Comparison of ENCODE assay signal across 21 mouse cellular contexts in the genomic region with DNA sequence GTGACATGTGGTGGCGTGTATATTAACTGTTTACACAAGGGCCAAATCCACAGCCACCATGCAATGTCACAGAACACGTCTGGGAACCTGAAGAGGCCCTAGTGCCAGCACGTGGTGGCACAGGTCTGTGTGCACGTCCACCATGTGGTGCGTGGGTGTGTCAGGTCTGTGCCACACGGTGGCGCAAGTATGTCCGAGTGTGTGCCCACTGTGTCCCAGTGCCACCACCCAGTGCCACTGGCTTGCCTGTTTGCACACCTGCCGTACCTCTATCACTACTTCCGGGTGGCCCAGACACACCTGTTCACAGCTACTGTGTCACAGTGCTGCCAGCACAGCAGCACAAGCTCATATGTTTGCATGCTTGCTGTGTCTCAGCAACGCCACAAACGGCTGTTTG. TPM values are rescaled to one million over a fixed set of nuclear protein-coding genes. Genes with fewer than 3 reads are reported as not detected.
DNase-seq lines count a peak whose midpoint lies in the region; ATAC-seq and TF ChIP-seq lines count a peak whose summit lies in the region.
"Had no signal": no experiment of that assay in that cellular context is flagged by ENCODE, and none has a peak within 500 bp of the region (broad histone marks: within the 10 kb centered on the region; RNA-seq: fewer than 3 reads in every experiment).

No protein-coding gene starts in this region.

- DNase-seq in cerebellum, adult 11-12 months, result peak; percentile 4
- DNase-seq in limb, embryonic 11.5 days (ENCODE audit: low spot score), result peak; percentile 18
- DNase-seq in limb, embryonic 10.5 days (ENCODE audit: low spot score), result no peak
- DNase-seq in testis, postnatal 10 days (ENCODE audit: low spot score), result peak; percentile 39
- DNase-seq in testis, postnatal 14 days (ENCODE audit: low spot score), result no peak
- DNase-seq in left cerebral cortex, postnatal 14 days (ENCODE audit: low spot score in 2 of 2), result no peak
- DNase-seq in hindbrain, postnatal 0 days (ENCODE audit: low spot score), result no peak
- DNase-seq: adrenal gland, adult 2 months; cerebellum, adult 8-10 months; gastrocnemius, postnatal 10 days; heart, postnatal 36 days; layer of hippocampus, adult 9-11 months; thymus, adult 18-20 months; thymus, postnatal 36 days had no signal

- H3K9me3 ChIP-seq in limb, embryonic 11.5 days (ENCODE audit: control insufficient read depth, low read length), result no peaks in the 10 kb centered on the region
- no peaks in the 10 kb centered on the region for H3K9me3 ChIP-seq in limb, embryonic 10.5 days (replicated peaks)
- H3K9me3 ChIP-seq in hindbrain, postnatal 0 days (ENCODE audit: low read length), result no peaks in the 10 kb centered on the region
- H3K9me3 ChIP-seq: embryonic facial prominence, embryonic 10.5 days; embryonic facial prominence, embryonic 15.5 days; heart, embryonic 15.5 days; hindbrain, embryonic 12.5 days; limb, embryonic 13.5 days; liver, embryonic 15.5 days had no signal

- H3K36me3 ChIP-seq in limb, embryonic 11.5 days (ENCODE audit: control insufficient read depth, insufficient read depth, low read length), result no peaks in the 10 kb centered on the region
- no peaks in the 10 kb centered on the region for H3K36me3 ChIP-seq in limb, embryonic 10.5 days
- H3K36me3 ChIP-seq in hindbrain, postnatal 0 days (ENCODE audit: insufficient read depth, low read length), result no peaks in the 10 kb centered on the region
- H3K36me3 ChIP-seq: embryonic facial prominence, embryonic 10.5 days; embryonic facial prominence, embryonic 15.5 days; heart, embryonic 15.5 days; hindbrain, embryonic 12.5 days; limb, embryonic 13.5 days; liver, embryonic 15.5 days had no signal

- no peaks in the 10 kb centered on the region for H3K4me1 ChIP-seq in limb, embryonic 11.5 days (ENCODE audit: control insufficient read depth, insufficient read depth, low read length)
- no peaks in the 10 kb centered on the region for H3K4me1 ChIP-seq in limb, embryonic 10.5 days
- H3K4me1 ChIP-seq in hindbrain, postnatal 0 days (ENCODE audit: insufficient read depth, low read length), result no peaks in the 10 kb centered on the region
- H3K4me1 ChIP-seq: embryonic facial prominence, embryonic 10.5 days; embryonic facial prominence, embryonic 15.5 days; heart, embryonic 15.5 days; hindbrain, embryonic 12.5 days; limb, embryonic 13.5 days; liver, embryonic 15.5 days had no signal

- WGBS in limb, embryonic 11.5 days, result 81% methylated on average over 12 of the region's 12 CpGs
- WGBS in limb, embryonic 10.5 days, result 88% methylated on average over 12 of the region's 12 CpGs
- 86% methylated on average over 12 of the region's 12 CpGs for WGBS in hindbrain, postnatal 0 days

- no peak overlapping the region for H3K4me2 ChIP-seq in limb, embryonic 11.5 days (ENCODE audit: low read depth, severe bottlenecking)
- H3K4me2 ChIP-seq in hindbrain, postnatal 0 days (ENCODE audit: low read depth, low read length), result no peak overlapping the region
- H3K4me2 ChIP-seq: embryonic facial prominence, embryonic 15.5 days; heart, embryonic 15.5 days; hindbrain, embryonic 12.5 days; limb, embryonic 13.5 days; liver, embryonic 15.5 days had no signal

- H3K9ac ChIP-seq in limb, embryonic 11.5 days (ENCODE audit: low read length), result no peak overlapping the region
- no peak overlapping the region for H3K9ac ChIP-seq in hindbrain, postnatal 0 days (replicated peaks; ENCODE audit: low read length)
- H3K9ac ChIP-seq: embryonic facial prominence, embryonic 15.5 days; heart, embryonic 15.5 days; hindbrain, embryonic 12.5 days; limb, embryonic 13.5 days; liver, embryonic 15.5 days had no signal

- ATAC-seq in cerebellum, adult (ENCODE audit: insufficient number of reproducible peaks, low FRiP score, low TSS enrichment), result no peak
- no peak for ATAC-seq in limb, embryonic 11.5 days (ENCODE audit: insufficient number of reproducible peaks, low FRiP score, low TSS enrichment, low read depth)
- ATAC-seq in hindbrain, postnatal 0 days, result no peak

- no peaks in the 10 kb centered on the region for H3K27me3 ChIP-seq in limb, embryonic 11.5 days (ENCODE audit: control insufficient read depth, insufficient read depth, low read length)
- H3K27me3 ChIP-seq in limb, embryonic 10.5 days (ENCODE audit: low read depth, poor library complexity, severe bottlenecking), result no peaks in the 10 kb centered on the region
- no peaks in the 10 kb centered on the region for H3K27me3 ChIP-seq in hindbrain, postnatal 0 days (ENCODE audit: insufficient read depth, low read length)
- H3K27me3 ChIP-seq: embryonic facial prominence, embryonic 15.5 days; hindbrain, embryonic 12.5 days; limb, embryonic 13.5 days; liver, embryonic 15.5 days had no signal

- no peak overlapping the region for H3K27ac ChIP-seq in limb, embryonic 11.5 days (replicated peaks; ENCODE audit: low read depth, low read length)
- no peak overlapping the region for H3K27ac ChIP-seq in limb, embryonic 10.5 days
- no peak overlapping the region for H3K27ac ChIP-seq in hindbrain, postnatal 0 days
- H3K27ac ChIP-seq: embryonic facial prominence, embryonic 10.5 days; embryonic facial prominence, embryonic 15.5 days; heart, embryonic 15.5 days; hindbrain, embryonic 12.5 days; limb, embryonic 13.5 days; liver, embryonic 15.5 days had no signal

- intact Hi-C loops in left cerebral cortex, postnatal 14 days (cut with DNase I), result no loop called here

- TF ChIP-seq CTCF in hindbrain, postnatal 0 days (IDR thresholded peaks at IDR 0.05; ENCODE audit: low read depth), result no peak

- no peak overlapping the region for H3K4me3 ChIP-seq in limb, embryonic 11.5 days (ENCODE audit: low read depth, low read length)
- no peak overlapping the region for H3K4me3 ChIP-seq in limb, embryonic 10.5 days
- no peak overlapping the region for H3K4me3 ChIP-seq in hindbrain, postnatal 0 days (ENCODE audit: low read length)
- H3K4me3 ChIP-seq: embryonic facial prominence, embryonic 10.5 days; embryonic facial prominence, embryonic 15.5 days; heart, embryonic 15.5 days; hindbrain, embryonic 12.5 days; limb, embryonic 13.5 days; liver, embryonic 15.5 days had no signal

RNA-seq across cellular contexts. Expression of a gene that starts 32.5 kb away (rescaled TPM):
- polyA plus RNA-seq in limb, embryonic 11.5 days (2014; fragmentation: Nextera tagmentation; extraction: Ambion mirVana), result 2.5 and 3.1 TPM in 2 replicates
- polyA plus RNA-seq in limb, embryonic 10.5 days (2016; fragmentation: Nextera tagmentation; extraction: Ambion mirVana), result 2.6 and 3.4 TPM in 2 replicates
- 100 to 1,000 TPM; 159 to 164 TPM for total RNA-seq in left cerebral cortex, postnatal 14 days (2021)
- 166 and 178 TPM in 2 replicates for total RNA-seq in hindbrain, postnatal 0 days (2014; rRNA removed)
- 88.3 and 99.9 TPM in 2 replicates for polyA plus RNA-seq in hindbrain, postnatal 0 days (2015; fragmentation: Nextera tagmentation; extraction: Ambion mirVana)

Comparison
In these comparisons a context has a peak if more than half of its experiments do, and no peak if none do; other contexts are left out.
1. DNase-seq: peak in cerebellum, adult 11-12 months (single experiment), limb, embryonic 11.5 days (single experiment) and testis, postnatal 10 days (single experiment); none in limb, embryonic 10.5 days (single experiment), testis, postnatal 14 days (single experiment), left cerebral cortex, postnatal 14 days (0 of 2) and hindbrain, postnatal 0 days (single experiment).
2. RNA of a gene that starts 32.5 kb away (polyA plus RNA-seq): 88.3 to 99.9 TPM in hindbrain, postnatal 0 days; 2.6 to 3.4 TPM in limb, embryonic 10.5 days and 2.5 to 3.1 TPM in limb, embryonic 11.5 days; every median in the first group is over 10 times any median in the second.